Mouse (Mus musculus): ENCODE measurements around the gene Polr3h.

GRCm38 (mm10) chr15:81856030-81856790, 69.8 kb downstream of the Polr3h start:
- TF ChIP-seq GATA1 (IDR thresholded peaks at IDR 0.05; ENCODE audit: borderline replicate concordance, low read length) (no peak), FLI1 (IDR thresholded peaks at IDR 0.05; ENCODE audit: low read length) (no peak)

All from megakaryocyte, embryonic 14.5 days (primary cell).